Mouse (Mus musculus): ENCODE data around the gene Tmem120a. TPM values are rescaled to one million over a fixed set of nuclear protein-coding genes. Genes with fewer than 3 reads are reported as not detected.

The Tmem120a gene
- polyA plus RNA-seq, 1 experiment from 2014 or later: 18.2 TPM

GRCm38 (mm10) chr5:135736544-135736943 lies 7.7 kb downstream of the Tmem120a start:
- no peak for ATAC-seq (ENCODE audit: low read depth)
- H3K36me3 ChIP-seq (ENCODE audit: control insufficient read depth, insufficient read depth): peaks cover 25% of the 10 kb centered on the region

GRCm38 (mm10) chr5:135735741-135736140 lies 8.5 kb downstream of the Tmem120a start:
- no peak for ATAC-seq (ENCODE audit: low read depth)
- no peak overlapping the region for H3K27ac ChIP-seq (ENCODE audit: low read length)
- H3K9me3 ChIP-seq (replicated peaks; ENCODE audit: control insufficient read depth, low read length): no peaks in the 10 kb centered on the region
- no peak overlapping the region for H3K4me2 ChIP-seq (ENCODE audit: low read depth, low read length)
- H3K9ac ChIP-seq (ENCODE audit: low read depth, low read length): no peak overlapping the region
- no peaks in the 10 kb centered on the region for H3K27me3 ChIP-seq (ENCODE audit: control insufficient read depth, insufficient read depth, low read depth, low read length)
- WGBS (ENCODE audit: insufficient replicate concordance): 74% methylated on average over 13 of the region's 13 CpGs
- no peak overlapping the region for H3K4me3 ChIP-seq (ENCODE audit: low read depth, low read length)
- H3K4me1 ChIP-seq (ENCODE audit: control insufficient read depth, low read depth, low read length): no peaks in the 10 kb centered on the region
- peaks cover 27% of the 10 kb centered on the region for H3K36me3 ChIP-seq (ENCODE audit: control insufficient read depth, insufficient read depth)

More at GRCm38 (mm10) chr5:135736544-135736943, 7.7 kb downstream of the Tmem120a start:
- Histone ChIP-seq H3K4me3 (ENCODE audit: low read depth, low read length) (no peak overlapping the region), H3K9me3 (replicated peaks; ENCODE audit: control insufficient read depth, low read length) (no peaks in the 10 kb centered on the region), H3K4me1 (ENCODE audit: control insufficient read depth, low read depth, low read length) (no peaks in the 10 kb centered on the region), H3K27ac (ENCODE audit: low read length) (no peak overlapping the region), H3K4me2 (ENCODE audit: low read depth, low read length) (no peak overlapping the region), H3K27me3 (ENCODE audit: control insufficient read depth, insufficient read depth, low read depth, low read length) (no peaks in the 10 kb centered on the region), H3K9ac (ENCODE audit: low read depth, low read length) (no peak overlapping the region)
- 82% methylated on average over 16 of the region's 16 CpGs for WGBS (ENCODE audit: insufficient replicate concordance)

GRCm38 (mm10) chr5:135734057-135734680 lies 10.1 kb downstream of the Tmem120a start:
- no peak overlapping the region for H3K4me3 ChIP-seq (ENCODE audit: low read depth, low read length)
- H3K27ac ChIP-seq (ENCODE audit: low read length): no peak overlapping the region
- H3K4me2 ChIP-seq (ENCODE audit: low read depth, low read length): no peak overlapping the region
- H3K9ac ChIP-seq (ENCODE audit: low read depth, low read length): no peak overlapping the region
- WGBS (ENCODE audit: insufficient replicate concordance): 86% methylated on average over 42 of the region's 42 CpGs
- H3K27me3 ChIP-seq (ENCODE audit: control insufficient read depth, insufficient read depth, low read depth, low read length): no peaks in the 10 kb centered on the region
- H3K36me3 ChIP-seq (ENCODE audit: control insufficient read depth, insufficient read depth): peaks cover 28% of the 10 kb centered on the region
- no peak for ATAC-seq (ENCODE audit: low read depth)
- no peaks in the 10 kb centered on the region for H3K4me1 ChIP-seq (ENCODE audit: control insufficient read depth, low read depth, low read length)
- no peaks in the 10 kb centered on the region for H3K9me3 ChIP-seq (replicated peaks; ENCODE audit: control insufficient read depth, low read length)

- WGBS (ENCODE audit: insufficient replicate concordance): 71% methylated on average over 4 of the region's 4 CpGs
- H3K4me1 ChIP-seq (ENCODE audit: control insufficient read depth, low read depth, low read length): no peaks in the 10 kb centered on the region
- H3K27me3 ChIP-seq (ENCODE audit: control insufficient read depth, insufficient read depth, low read depth, low read length): no peaks in the 10 kb centered on the region
- peaks cover 28% of the 10 kb centered on the region for H3K36me3 ChIP-seq (ENCODE audit: control insufficient read depth, insufficient read depth)
- no peak for ATAC-seq (ENCODE audit: low read depth)
- no peak overlapping the region for H3K9ac ChIP-seq (ENCODE audit: low read depth, low read length)
- no peaks in the 10 kb centered on the region for H3K9me3 ChIP-seq (replicated peaks; ENCODE audit: control insufficient read depth, low read length)
- no peak overlapping the region for H3K4me3 ChIP-seq (ENCODE audit: low read depth, low read length)
- H3K27ac ChIP-seq (ENCODE audit: low read length): no peak overlapping the region
- H3K4me2 ChIP-seq (ENCODE audit: low read depth, low read length): no peak overlapping the region
Observed at GRCm38 (mm10) chr5:135733071-135733470, 11.2 kb downstream of the Tmem120a start.

GRCm38 (mm10) chr5:135731322-135731721 lies 12.9 kb downstream of the Tmem120a start:
- WGBS (ENCODE audit: insufficient replicate concordance): 83% methylated on average over 16 of the region's 16 CpGs
- no peak overlapping the region for H3K4me2 ChIP-seq (ENCODE audit: low read depth, low read length)
- no peaks in the 10 kb centered on the region for H3K9me3 ChIP-seq (replicated peaks; ENCODE audit: control insufficient read depth, low read length)
- no peak overlapping the region for H3K27ac ChIP-seq (ENCODE audit: low read length)
- no peak overlapping the region for H3K9ac ChIP-seq (ENCODE audit: low read depth, low read length)
- no peaks in the 10 kb centered on the region for H3K27me3 ChIP-seq (ENCODE audit: control insufficient read depth, insufficient read depth, low read depth, low read length)
- no peaks in the 10 kb centered on the region for H3K4me1 ChIP-seq (ENCODE audit: control insufficient read depth, low read depth, low read length)
- peaks cover 28% of the 10 kb centered on the region for H3K36me3 ChIP-seq (ENCODE audit: control insufficient read depth, insufficient read depth)
- no peak overlapping the region for H3K4me3 ChIP-seq (ENCODE audit: low read depth, low read length)
- ATAC-seq (ENCODE audit: low read depth): no peak

GRCm38 (mm10) chr5:135730916-135731315 lies 13.3 kb downstream of the Tmem120a start:
- Histone ChIP-seq H3K27me3 (ENCODE audit: control insufficient read depth, insufficient read depth, low read depth, low read length) (no peaks in the 10 kb centered on the region), H3K4me1 (ENCODE audit: control insufficient read depth, low read depth, low read length) (no peaks in the 10 kb centered on the region), H3K9me3 (replicated peaks; ENCODE audit: control insufficient read depth, low read length) (no peaks in the 10 kb centered on the region), H3K4me3 (ENCODE audit: low read depth, low read length) (no peak overlapping the region), H3K27ac (ENCODE audit: low read length) (no peak overlapping the region), H3K4me2 (ENCODE audit: low read depth, low read length) (no peak overlapping the region), H3K9ac (ENCODE audit: low read depth, low read length) (no peak overlapping the region), H3K36me3 (ENCODE audit: control insufficient read depth, insufficient read depth) (peaks cover 28% of the 10 kb centered on the region)
- 83% methylated on average over 10 of the region's 10 CpGs for WGBS (ENCODE audit: insufficient replicate concordance)
- ATAC-seq (ENCODE audit: low read depth): no peak

DNA sequence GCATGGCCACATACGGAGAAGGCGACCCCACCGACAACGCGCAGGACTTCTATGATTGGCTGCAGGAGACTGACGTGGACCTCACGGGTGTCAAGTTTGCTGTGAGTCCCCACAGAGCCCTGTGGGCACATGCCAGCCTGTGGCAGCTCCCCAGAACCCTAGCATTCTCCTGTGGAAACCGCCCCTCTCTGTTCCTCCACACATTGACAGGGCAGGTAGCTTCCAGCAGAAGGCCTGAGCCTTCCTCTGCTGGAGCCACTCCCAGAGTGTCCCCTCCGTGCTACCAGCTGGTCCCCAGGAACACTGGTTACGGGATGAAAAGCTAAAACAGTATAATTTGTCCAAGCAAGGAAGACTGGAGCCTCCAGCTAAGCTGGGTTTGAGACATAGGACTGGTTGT lies 14.0 kb downstream of the Tmem120a start:
- Histone ChIP-seq H3K36me3 (ENCODE audit: control insufficient read depth, insufficient read depth) (peaks cover 28% of the 10 kb centered on the region), H3K27me3 (ENCODE audit: control insufficient read depth, insufficient read depth, low read depth, low read length) (no peaks in the 10 kb centered on the region), H3K9me3 (replicated peaks; ENCODE audit: control insufficient read depth, low read length) (no peaks in the 10 kb centered on the region), H3K27ac (ENCODE audit: low read length) (no peak overlapping the region), H3K4me1 (ENCODE audit: control insufficient read depth, low read depth, low read length) (no peaks in the 10 kb centered on the region; the same call in 1 of the 2 replicates), H3K4me2 (ENCODE audit: low read depth, low read length) (no peak overlapping the region), H3K9ac (ENCODE audit: low read depth, low read length) (no peak overlapping the region), H3K4me3 (ENCODE audit: low read depth, low read length) (no peak overlapping the region)
- WGBS (ENCODE audit: insufficient replicate concordance): 81% methylated on average over 10 of the region's 10 CpGs
- ATAC-seq (ENCODE audit: low read depth): no peak

DNA sequence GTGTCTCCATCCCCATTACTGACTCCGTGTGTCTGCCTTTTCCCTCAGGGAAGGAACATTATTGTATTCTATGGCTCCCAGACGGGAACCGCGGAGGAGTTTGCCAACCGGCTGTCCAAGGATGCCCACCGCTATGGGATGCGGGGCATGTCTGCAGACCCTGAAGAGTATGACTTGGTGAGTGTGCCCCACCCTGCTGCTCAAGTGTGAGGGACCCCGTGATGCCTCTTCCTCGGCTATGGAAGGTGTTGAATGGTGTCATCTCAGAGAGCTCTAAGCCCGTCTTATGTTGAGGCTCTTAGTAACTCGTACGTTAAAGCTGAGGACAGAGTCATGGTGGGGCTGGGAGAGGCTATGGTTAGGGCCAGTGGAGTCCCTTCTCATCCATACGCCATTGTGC lies 14.9 kb downstream of the Tmem120a start:
- Histone ChIP-seq H3K27ac (ENCODE audit: low read length) (no peak overlapping the region), H3K27me3 (ENCODE audit: control insufficient read depth, insufficient read depth, low read depth, low read length) (no peaks in the 10 kb centered on the region), H3K9ac (ENCODE audit: low read depth, low read length) (no peak overlapping the region), H3K4me3 (ENCODE audit: low read depth, low read length) (no peak overlapping the region), H3K36me3 (ENCODE audit: control insufficient read depth, insufficient read depth) (peaks cover 23% of the 10 kb centered on the region), H3K4me1 (ENCODE audit: control insufficient read depth, low read depth, low read length) (no peaks in the 10 kb centered on the region; the same call in 1 of the 2 replicates), H3K4me2 (ENCODE audit: low read depth, low read length) (no peak overlapping the region), H3K9me3 (replicated peaks; ENCODE audit: control insufficient read depth, low read length) (no peaks in the 10 kb centered on the region)
- no peak for ATAC-seq (ENCODE audit: low read depth)
- WGBS (ENCODE audit: insufficient replicate concordance): 80% methylated on average over 13 of the region's 13 CpGs

GRCm38 (mm10) chr5:135728361-135728760 lies 15.9 kb downstream of the Tmem120a start:
- Histone ChIP-seq H3K4me3 (ENCODE audit: low read depth, low read length) (no peak overlapping the region), H3K9me3 (replicated peaks; ENCODE audit: control insufficient read depth, low read length) (no peaks in the 10 kb centered on the region), H3K4me2 (ENCODE audit: low read depth, low read length) (no peak overlapping the region), H3K27me3 (ENCODE audit: control insufficient read depth, insufficient read depth, low read depth, low read length) (no peaks in the 10 kb centered on the region), H3K4me1 (ENCODE audit: control insufficient read depth, low read depth, low read length) (no peaks in the 10 kb centered on the region; the same call in 1 of the 2 replicates), H3K27ac (ENCODE audit: low read length) (no peak overlapping the region), H3K36me3 (ENCODE audit: control insufficient read depth, insufficient read depth) (peaks cover 14% of the 10 kb centered on the region), H3K9ac (ENCODE audit: low read depth, low read length) (no peak overlapping the region)
- 75% methylated on average over 13 of the region's 13 CpGs for WGBS (ENCODE audit: insufficient replicate concordance)
- no peak for ATAC-seq (ENCODE audit: low read depth)

Measured in liver, embryonic 16.5 days (tissue).